Mouse (Mus musculus) kidney, postnatal 36 days (tissue): ENCODE measurements around the gene Nsun7.
"Not testable (repeated sequence)": the region's sequence is repeated elsewhere in the genome, so short reads cannot be mapped to it uniquely, and the experiment has no call there.

Experiments
- DNase-seq, 2 experiments: peaks; one replicate each; pipeline ENCODE4 v3.0.0; 2021 to 2022; ENCODE audit warnings: mixed read lengths in 2 of 2

Gene Nsun7

DNA sequence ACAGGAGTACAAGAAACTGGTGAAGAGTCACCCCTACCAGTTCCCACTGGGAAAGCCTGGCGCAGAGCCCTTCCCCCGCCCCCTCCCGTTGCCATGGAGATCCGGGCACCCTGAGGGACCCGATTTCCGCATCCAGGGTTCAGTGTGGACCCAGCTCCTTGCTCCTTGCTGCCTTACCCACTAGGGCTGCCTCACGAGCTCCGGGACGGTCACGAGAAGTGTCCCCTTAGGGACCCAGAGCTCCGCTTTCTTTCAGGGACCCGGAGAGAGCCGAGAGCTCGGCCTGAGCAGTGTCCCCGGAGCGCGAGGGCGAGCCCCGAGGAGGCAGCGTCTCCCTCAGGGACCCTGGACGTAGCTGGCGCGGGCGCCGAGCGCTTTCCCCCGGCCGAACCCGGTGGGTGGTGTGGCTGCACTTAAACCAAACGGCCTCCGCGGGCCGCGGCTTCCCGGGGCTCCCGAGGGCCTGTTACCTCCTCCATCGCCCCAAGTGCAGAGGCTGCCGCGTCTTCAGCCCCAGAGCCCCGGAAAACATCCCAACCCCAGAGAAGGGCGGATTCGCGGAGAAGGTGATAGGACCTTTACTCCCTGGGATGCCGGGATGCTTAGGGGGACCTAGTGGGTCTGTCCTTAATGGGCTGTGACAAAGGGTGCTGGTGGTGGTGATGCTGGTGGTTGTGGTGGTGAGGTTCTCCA is at the start of gene Nsun7:
Gene Nsun7 (plus strand): TSS at position 142 of the 693 bp plus-strand sequence.
- DNase-seq = peak; percentile 88 to 90

DNA sequence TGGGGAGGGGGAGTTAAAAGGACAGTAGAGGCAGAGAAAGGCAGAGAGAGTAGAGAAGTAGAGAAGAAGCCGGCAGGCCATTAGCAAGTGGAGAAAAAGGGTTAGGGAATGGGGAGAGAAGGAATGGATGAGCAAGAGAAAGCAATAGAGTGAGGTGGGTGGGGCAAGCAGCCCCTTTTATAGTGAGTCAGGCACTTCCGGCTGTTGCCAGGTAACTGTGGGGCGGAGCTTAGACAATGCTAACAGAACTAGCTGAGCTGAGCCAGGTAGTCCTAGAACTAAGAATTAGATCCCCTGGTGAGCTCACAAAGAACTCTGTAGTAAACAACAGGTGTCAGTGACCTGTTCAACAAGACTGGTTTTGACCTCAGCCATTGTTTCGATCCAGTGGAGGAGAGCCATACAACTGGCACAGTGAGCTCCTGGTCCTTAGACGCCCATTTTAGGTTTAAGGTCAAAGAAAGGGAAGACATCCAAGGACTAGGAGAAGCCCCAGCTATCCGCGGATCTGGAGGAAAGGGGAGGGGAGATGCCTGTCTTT is 45.2 kb upstream of the Nsun7 start:
- no peak for DNase-seq

DNA sequence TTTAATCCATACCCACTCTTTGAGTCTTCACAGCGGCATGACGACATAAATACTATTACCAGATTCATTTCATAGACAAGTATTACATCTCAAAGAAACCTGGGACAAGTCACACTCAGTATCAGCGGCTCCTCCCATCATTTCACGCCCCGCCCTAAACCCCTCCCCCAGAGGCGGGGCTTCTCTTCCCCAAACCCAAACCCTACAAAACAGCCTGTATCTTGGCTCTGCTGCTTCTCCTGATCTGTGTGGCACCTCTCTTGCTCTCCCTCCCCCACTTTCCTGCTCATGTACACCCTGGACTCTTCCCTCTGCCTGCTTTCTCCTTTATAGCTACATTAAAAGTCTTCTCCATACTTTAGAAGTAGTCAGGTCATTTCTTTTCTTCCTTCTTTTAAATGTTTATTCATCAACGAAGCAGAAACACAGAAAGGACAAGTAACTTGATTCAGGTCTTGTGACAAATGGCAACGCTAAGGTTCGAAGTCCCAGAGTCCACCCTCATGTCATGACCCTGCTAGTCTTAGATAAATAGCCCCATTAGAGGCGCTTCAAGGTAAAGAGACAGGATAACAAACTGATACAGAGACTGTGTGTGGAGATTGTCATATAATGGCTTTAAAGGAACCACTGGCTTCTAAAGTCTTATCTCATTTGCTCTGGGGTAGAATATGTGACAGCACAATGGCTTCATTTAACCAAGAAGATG is 44.0 kb upstream of the Nsun7 start:
- peak; percentile 13 to 30 for DNase-seq

DNA sequence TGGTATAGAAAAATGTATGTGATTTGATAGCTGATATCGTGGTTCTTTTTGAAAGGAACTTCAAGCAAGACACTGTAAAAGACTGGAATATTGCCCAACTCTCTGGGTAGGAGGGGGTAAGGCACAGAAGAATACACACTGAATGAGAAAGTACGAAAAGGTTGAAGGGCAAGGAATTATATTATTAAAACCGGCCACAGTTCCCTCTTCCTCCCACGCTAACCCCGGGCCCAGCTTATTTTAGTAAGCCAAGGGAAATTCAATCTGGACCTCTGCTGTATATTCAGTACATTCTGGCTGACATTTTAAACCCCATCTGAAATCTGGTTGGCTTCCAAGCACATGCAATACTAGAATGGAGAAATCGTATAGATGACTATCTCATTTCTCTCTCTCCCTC is 40.0 kb upstream of the Nsun7 start:
- DNase-seq = no peak

DNA sequence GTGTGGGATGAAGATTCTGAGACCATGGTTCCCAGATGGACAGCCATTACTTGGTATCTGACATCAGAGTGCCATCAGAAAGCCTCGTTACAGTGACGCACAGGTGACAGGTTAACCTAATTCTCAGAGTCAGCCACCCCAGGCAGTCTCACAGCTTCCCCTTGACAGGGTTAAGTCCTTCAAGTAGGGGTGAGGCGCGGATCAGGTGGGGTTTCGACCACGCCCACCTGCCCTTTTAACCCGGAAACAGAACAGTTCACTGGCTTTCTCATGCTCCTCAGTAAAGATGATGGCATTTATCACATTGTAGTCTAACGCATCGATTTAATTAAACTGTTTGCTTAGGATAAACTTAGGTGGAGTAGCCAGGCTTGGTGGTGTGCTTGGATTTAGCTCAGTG is 39.1 kb upstream of the Nsun7 start:
- DNase-seq = no peak

DNA sequence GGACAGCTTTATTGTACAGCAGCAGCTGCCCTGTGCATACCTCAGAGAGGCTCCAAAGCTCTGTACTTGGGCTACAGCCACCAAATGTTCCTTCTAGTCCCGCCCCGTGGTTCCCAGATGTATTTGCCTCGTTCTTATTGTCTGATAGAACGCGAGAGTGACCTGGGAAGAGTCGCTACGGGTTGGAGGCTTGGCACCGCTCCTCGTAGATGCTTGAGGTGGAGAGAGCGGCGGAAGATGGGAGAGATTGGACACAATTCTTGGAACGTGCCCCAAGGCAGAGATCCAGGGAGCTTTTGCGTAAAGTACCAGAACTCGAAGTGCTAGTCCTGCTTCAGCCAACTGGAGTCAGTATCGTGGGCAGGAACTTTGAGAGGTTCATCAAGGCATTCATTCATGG is 36.8 kb upstream of the Nsun7 start:
- peak in 1 of 2 experiments; percentile 31 for DNase-seq

DNA sequence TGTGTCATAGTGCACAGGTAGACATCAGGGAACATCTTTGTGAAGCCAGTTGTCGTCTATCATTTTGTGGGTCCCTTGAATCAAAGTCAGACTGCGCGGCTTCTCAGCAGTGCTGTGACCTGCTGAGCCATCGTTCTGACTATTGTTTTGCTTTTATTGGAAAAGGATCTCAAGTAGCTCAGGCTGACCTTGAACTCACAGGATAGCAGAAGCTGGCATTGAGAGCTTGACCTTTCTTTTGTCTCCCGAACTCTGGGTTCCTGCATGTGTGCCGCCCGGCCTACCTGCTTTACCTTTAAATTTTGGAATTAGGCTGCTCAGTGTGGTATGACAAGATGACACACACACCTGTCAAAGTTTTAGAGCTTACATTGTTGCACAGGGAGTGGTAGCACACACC is 33.2 kb upstream of the Nsun7 start:
- DNase-seq = no peak

DNA sequence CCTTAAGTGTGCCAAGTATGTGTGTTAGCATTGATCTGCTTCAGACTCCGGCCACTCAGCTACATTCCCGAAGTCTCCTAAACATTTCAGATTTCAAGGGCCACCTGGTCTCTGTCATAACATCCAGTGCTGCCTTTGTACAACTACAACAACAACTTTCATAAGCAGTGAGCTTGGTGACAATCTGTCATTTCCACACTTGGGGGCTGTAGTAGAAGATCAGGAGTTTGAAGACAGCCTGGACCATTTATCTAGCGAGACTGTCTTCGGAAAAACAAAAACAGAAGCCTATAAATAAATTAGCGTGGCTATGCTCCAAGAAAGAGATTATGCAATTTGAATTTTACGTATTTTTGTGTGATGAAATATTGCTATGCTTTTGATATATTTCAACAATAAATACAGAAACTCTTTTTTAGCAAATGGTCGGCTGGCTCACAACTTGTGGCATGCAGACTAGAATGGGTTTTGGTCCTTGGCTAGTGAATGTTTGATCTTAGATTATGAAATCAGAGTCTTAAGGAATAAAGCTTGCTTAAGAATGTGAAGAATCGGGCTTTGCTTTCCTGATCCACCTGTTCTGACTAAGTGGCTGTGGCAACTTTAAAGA is 27.9 kb upstream of the Nsun7 start:
- no peak for DNase-seq

DNA sequence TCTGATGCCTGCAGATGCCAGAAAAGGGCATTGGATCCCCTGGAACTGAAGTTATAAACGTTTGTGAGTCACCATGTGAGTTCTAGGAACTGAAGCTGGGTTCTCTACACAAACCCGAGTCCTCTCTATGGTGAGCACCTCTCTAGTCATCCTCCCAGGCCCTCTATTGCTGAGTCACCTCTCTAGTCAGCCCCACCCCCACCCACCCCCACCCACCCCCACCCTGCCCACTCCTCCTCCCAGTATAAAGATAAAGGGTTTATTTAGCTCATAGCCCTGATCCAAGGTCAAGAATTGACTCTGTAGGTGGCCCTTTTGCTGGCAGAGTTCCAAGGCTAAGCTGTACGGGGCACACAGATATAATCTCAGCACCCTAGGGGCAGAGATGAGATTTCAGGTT is 27.2 kb upstream of the Nsun7 start:
- no peak for DNase-seq

DNA sequence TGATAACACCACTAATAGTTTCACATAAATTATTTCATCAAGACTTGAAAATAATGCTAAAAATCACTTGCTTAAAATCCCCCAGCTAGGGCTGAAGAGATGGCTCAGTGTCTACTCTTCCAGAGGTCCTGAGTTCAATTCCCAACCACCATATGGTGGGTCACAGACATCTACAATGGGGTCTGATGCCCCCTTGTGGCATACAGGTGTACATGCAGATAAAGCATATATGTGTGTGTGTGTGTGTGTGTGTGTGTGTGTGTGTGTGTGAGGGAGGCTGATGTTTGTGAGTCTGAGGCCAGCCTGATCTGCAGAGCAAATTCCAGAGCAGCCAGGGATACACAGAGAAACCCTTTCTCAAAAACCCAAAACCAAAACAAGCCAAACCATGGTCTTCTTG is 17.8 kb upstream of the Nsun7 start:
- DNase-seq = peak; percentile 31 to 42

DNA sequence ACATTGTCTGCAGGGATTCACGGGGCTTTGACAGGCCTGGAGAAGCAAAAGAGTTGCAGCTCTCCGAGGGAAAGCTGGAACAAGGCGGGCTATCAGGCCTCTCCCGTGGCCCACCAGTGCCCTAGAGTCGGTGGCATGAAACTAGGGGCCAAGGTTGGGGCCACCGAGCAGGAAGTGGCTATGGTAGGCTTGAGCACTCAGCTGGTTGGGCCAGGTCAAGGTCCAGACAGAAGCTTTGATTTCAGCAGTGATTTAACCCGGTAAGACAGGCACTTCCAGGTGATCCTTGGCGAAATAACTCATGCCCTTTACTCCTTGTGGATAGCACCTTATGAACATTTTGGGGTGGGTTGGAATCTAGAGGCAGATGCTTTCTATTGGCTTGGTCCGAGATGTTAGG is 16.2 kb upstream of the Nsun7 start:
- DNase-seq = peak in 1 of 2 experiments; percentile 37

DNA sequence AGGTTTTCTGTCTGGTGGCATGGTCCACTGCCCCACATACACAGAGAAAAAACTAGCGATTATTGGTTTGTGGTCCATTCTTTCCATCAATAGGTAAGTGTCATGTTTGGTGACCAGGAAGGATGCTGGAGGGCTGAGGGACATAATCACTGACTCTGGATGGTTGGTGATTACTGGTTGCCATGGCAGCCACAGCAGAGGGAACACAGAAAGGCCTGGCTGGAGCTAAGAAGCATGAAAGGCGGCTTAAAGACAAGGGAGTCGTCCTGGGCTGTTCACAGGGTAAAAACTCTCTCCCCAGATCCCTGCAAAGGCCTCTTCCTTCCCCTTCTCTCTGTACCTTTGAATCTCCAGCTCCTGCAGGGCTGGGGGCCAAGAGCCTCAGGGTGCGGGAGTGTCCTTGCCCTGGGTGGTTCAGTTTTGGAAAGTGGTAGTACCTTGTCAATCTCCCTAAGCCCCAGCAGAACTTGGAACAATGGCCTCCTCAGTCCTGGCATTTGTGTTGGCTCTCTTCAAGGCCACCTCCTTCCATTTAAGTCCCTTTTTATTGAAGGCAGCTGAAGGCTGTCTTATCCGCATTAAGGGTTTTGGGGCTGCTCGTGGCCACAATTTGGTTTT is 15.5 kb upstream of the Nsun7 start:
- no peak for DNase-seq

DNA sequence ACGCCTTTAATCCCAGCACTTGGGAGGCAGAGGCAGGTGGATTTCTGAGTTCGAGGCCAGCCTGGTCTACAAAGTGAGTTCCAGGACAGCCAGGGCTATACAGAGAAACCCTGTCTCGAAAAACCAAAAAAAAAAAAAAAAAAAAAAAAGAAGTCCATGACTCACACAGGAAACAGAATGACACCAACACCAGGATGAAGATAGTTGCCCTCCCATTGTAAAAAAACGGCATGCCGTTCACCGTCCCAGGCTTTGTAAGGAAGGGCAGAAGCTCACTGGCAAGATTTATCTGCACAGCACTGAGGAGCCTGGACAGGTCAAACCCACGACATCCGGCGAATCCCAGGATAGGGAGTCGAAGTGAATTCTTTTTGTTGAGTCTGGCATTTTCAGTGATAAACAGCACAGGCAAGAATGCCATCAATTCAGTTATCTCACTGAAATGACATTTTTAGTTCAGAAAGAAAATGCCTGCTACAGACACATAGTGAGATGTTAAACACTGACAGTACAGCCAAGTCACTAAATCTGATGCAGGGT is 13.7 kb upstream of the Nsun7 start:
- DNase-seq = peak; percentile 36 to 47

DNA sequence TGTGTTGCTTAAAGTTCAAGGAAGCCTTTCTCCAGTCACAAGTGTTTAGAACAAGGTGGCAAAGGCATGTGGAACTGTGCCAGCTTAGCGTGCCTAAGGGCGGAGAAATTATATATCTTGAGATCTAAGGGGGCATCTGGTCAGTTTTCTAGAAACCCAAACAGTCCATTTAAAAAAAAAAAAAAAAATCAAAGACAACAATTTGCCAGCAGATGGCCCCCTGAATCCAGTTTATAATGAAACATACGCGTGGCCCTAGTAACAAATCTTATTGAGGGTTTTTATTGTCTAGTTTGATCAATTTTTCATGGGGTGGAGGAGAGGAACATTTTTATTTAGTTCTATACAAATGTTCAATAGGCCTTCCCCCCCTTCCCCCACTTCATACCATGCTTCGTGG is 6.5 kb upstream of the Nsun7 start:
- peak in 1 of 2 experiments; percentile 21 for DNase-seq

DNA sequence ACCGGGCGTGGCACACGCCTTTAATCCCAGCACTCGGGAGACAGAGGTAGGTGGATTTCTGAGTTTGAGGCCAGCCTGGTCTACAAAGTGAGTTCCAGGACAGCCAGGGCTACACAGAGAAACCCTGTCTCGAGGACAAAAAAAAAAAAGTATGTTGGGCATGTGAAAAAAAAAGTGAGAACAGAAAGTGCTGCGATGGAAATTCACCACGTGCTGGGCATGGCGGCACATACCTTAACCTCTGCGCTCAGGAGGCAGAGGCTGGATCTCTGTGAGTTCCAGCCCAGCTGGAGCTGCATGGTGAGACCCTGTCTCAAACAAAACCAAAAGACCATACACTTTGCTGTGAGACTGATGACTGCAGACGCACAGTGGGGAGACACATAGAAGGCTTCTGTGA is 4.7 kb upstream of the Nsun7 start:
- no peak for DNase-seq

DNA sequence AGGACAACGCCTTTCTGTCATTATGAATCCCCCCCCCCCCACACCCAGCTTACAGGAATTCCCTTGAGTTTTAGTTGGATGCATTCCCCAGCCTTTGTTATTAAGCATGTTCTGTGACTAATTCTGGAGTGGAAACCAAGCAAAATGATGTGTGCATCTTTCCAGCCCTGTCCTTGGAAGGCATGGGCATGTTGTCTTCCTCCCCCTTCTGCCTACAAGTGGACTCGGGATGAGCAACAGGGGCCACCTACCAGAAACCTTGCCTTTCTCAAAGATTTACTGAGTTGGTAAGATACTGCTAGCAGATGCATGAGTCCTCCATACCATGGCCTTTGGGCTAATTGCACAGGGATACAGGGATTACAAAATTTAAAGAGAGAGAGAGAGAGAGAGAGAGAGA is 697 bp upstream of the Nsun7 start:
- no peak for DNase-seq

DNA sequence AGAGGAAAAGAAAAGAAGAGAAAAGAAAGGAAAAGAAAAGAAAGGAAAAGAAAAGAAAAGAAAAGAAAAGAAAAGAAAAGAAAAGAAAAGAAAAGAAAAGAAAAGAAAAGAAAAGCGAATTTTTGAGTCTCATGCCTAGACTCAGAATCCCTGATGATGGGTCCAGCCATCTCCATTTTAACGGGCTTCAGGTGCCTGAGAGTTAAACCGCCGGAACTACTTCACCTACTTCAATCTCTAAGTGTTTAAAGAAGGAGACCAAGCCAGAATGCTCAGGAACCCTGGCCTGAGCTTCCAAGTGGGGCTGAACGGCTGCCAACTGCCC is 304 bp upstream of the Nsun7 start:
- DNase-seq = not testable (repeated sequence)

DNA sequence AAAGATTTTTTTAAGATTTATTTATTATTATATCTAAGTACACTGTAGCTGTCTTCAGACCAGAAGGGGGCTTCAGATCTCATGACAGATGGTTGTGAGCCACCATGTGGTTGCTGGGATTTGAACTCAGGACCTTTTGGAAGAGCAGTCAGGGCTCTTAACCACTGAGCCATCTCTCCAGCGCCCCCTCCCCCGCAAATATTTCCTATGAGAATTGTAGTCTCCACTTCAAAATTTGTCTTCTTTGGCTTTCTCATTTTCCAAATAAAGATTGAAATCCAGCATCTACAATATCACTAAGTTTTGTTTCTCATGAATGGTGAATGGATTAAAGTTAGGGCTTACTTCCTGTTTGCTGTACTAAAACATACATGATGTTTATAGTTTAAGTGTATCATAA is 2.8 kb downstream of the Nsun7 start:
- DNase-seq = no peak

DNA sequence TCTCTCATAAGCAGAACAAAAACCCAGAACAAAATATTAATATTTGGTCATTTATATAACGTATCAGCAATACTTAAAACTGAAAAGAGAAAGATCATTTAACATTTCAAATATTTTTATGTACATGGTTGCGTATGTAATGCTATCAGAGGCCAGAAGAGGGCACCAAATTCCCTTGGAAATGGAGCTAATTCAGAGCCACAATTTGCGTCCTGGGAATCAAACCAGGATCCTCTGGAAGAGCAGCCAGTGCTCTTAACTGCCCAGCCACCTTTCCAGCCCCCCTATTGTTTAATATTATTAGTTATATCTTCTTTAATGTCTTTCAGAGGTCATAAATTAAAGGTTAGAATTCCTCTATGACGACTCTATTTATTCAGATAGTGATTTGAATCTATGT is 3.7 kb downstream of the Nsun7 start:
- DNase-seq = peak; percentile 31 to 75

DNA sequence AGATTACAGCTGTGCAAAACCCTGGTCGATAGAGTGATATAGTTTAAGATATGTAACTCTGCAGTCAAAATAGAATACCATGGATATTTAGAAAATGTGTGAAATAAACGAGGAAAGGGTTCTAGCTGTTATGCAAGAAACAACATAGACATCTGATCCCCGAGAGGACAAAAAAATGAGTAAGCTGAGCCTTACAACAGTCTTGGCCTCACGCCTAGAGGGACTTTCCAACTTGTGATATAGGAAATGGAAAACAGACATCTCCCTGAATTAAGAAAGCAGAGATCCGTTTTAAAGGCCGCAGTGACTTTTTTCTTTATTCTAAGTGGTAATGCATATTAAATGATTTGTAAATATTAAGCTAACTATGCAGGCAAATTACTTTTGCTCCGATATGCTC is 9.9 kb downstream of the Nsun7 start:
- DNase-seq = peak in 1 of 2 experiments; percentile 38

DNA sequence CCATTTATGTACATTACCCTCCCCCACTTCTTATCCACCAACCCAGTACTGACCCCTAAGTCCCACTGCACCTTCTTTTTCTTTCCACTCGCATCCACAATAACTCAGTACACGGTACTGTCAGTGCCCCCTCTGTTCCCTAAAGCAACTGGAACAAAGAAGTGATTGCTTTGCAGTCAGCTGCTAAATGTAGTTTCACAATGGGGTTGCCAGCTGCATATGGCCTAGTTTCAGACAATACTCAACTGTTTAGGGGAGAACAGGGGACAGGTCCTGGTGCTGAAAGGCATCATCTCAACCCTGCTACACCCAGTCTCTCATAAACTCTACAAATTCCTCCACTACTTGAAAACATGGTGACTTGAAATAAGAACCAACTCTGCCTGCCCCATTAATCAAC is 11.4 kb downstream of the Nsun7 start:
- no peak for DNase-seq

DNA sequence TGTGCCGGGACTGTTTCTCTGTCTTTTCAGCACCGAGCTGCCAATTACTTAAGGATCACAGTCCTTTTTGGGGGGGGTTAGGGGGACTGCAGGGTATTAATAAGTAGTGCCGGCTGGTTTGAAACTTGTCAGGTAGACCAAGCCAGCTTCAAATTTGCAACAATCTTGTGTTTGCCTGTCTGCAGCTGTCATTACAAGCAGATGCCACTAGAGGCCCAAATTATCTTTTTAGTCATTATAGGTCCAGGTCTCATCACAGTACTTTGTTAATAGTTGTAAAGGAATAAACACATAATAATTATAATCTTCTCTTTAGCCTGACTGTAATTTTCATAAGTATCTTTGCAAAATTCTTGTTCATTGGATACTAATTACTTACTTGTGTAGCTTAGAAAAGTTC is 14.7 kb downstream of the Nsun7 start:
- DNase-seq = no peak

DNA sequence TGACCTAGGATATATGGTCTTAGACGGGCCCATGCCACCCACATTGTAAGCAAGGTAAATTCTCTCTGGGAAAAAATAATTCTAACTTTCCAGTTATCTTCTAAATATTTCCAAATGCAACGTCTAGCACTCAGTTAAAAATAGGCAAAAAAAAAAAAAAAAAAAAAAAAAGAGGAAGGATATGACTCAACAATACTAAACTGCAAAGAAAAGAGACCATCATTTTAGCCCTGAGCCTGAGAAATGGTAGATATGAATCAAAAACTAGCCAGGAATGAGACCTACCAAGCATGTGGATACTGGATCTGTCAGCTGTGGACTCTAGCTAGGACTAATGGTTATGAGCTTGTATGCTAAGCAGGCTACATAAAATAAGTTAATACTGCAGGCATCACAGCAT is 20.0 kb downstream of the Nsun7 start:
- DNase-seq = no peak
